Mouse (Mus musculus) MEL (cell line): ENCODE data around the gene 4930535I16Rik. TPM values are rescaled to one million over a fixed set of nuclear protein-coding genes. Genes with fewer than 3 reads are reported as not detected.

Experiments
- DNase-seq: peaks from one replicate; pipeline ENCODE4 v3.0.0; 2011; ENCODE audit warnings: low read depth, low spot score
- H3K27ac ChIP-seq: 2 replicates; pipeline ENCODE4 v1.5.1; 2012; ENCODE audit warnings: low read depth, mild to moderate bottlenecking, control low read depth, low read length, moderate library complexity; ENCODE audit not compliant: control insufficient read depth
- H3K27me3 ChIP-seq, 2 experiments: fragments of 150-350 bp in 1 of 2; sonication (generic) in 1 of 2; 2 replicates each; pipeline ENCODE4 v1.6.1; 2012; ENCODE audit warnings: low read length in 2 of 2, mild to moderate bottlenecking in 2 of 2, improper control_type of control experiment in 1 of 2, moderate library complexity in 1 of 2; ENCODE audit not compliant: insufficient read depth in 2 of 2, control insufficient read depth in 1 of 2
- H3K36me3 ChIP-seq, 2 experiments: 2 replicates each; pipeline ENCODE4 v1.6.1; 2012 to 2014; ENCODE audit warnings: low read length in 2 of 2, improper control_type of control experiment in 1 of 2, inconsistent platforms in 1 of 2, mild to moderate bottlenecking in 1 of 2; ENCODE audit not compliant: insufficient read depth in 2 of 2, control insufficient read depth in 1 of 2
- H3K4me1 ChIP-seq, 2 experiments: fragments of 150-350 bp in 1 of 2; sonication (generic) in 1 of 2; 2 replicates each; pipeline ENCODE4 v1.6.1; 2012; ENCODE audit warnings: low read length in 2 of 2, improper control_type of control experiment in 1 of 2, mild to moderate bottlenecking in 1 of 2; ENCODE audit not compliant: insufficient read depth in 2 of 2, control insufficient read depth in 1 of 2
- H3K4me3 ChIP-seq, 2 experiments: fragments of 150-350 bp in 1 of 2; sonication (generic) in 1 of 2; 2 replicates each; pipeline ENCODE4 v1.5.1; 2012; ENCODE audit warnings: low read depth in 2 of 2, low read length in 2 of 2, mild to moderate bottlenecking in 2 of 2, moderate library complexity in 2 of 2, control low read depth in 1 of 2, improper control_type of control experiment in 1 of 2; ENCODE audit not compliant: control insufficient read depth in 1 of 2, insufficient read depth in 1 of 2
- H3K79me2 ChIP-seq: 2 replicates; pipeline ENCODE4 v1.6.1; 2012; ENCODE audit warnings: mild to moderate bottlenecking, low read length, moderate library complexity; ENCODE audit not compliant: control insufficient read depth, poor library complexity, insufficient read depth
- H3K9ac ChIP-seq: 2 replicates; pipeline ENCODE4 v1.6.1; 2012; ENCODE audit warnings: low read depth, mild to moderate bottlenecking, control low read depth, low read length, moderate library complexity; ENCODE audit not compliant: control insufficient read depth, poor library complexity, severe bottlenecking
- H3K9me3 ChIP-seq: fragments of 150-350 bp; sonication (generic); replicated peaks from 2 replicates; pipeline ENCODE4 v1.6.1; 2012; ENCODE audit warnings: mild to moderate bottlenecking, low read length, improper control_type of control experiment, moderate library complexity; ENCODE audit not compliant: insufficient read depth
- CHD2 ChIP-seq: IDR thresholded peaks from 2 replicates; pipeline ENCODE4 v1.6.1; 2011; ENCODE audit warnings: low read length, improper control_type of control experiment
- CTCF ChIP-seq, 3 experiments: IDR thresholded peaks in 2 of 3; conservative IDR thresholded peaks in 1 of 3; 2 replicates each; pipeline ENCODE4 v1.5.1; 2011 to 2012; ENCODE audit warnings: low read length in 3 of 3, low read depth in 2 of 3, mild to moderate bottlenecking in 2 of 3, improper control_type of control experiment in 1 of 3, inconsistent platforms in 1 of 3, mixed read lengths in 1 of 3, moderate library complexity in 1 of 3; ENCODE audit not compliant: control insufficient read depth in 1 of 3, insufficient read depth in 1 of 3, poor library complexity in 1 of 3, severe bottlenecking in 1 of 3
- E2F4 ChIP-seq: IDR thresholded peaks from 2 replicates; pipeline ENCODE4 v1.6.1; 2011; ENCODE audit warnings: low read depth, low read length, improper control_type of control experiment, borderline replicate concordance
- EP300 ChIP-seq, 2 experiments: IDR thresholded peaks; 2 replicates each; pipeline ENCODE4 v1.6.1; 2011; ENCODE audit warnings: improper control_type of control experiment in 2 of 2, low read length in 2 of 2, low read depth in 1 of 2, mild to moderate bottlenecking in 1 of 2
- ETS1 ChIP-seq: IDR thresholded peaks from 2 replicates; pipeline ENCODE4 v1.6.1; 2012; ENCODE audit warnings: low read depth, mild to moderate bottlenecking, inconsistent platforms, low read length, improper control_type of control experiment, moderate library complexity
- GATA1 ChIP-seq: IDR thresholded peaks from 2 replicates; pipeline ENCODE4 v1.6.1; 2011; ENCODE audit warnings: low read depth, low read length, improper control_type of control experiment
- HCFC1 ChIP-seq: IDR thresholded peaks from 2 replicates; pipeline ENCODE4 v1.6.1; 2012; ENCODE audit warnings: low read depth, mild to moderate bottlenecking, inconsistent platforms, low read length, improper control_type of control experiment, moderate library complexity
- JUND ChIP-seq: IDR thresholded peaks from 2 replicates; pipeline ENCODE4 v1.6.1; 2011; ENCODE audit warnings: low read depth, mild to moderate bottlenecking, improper control_type of control experiment, low read length
- KAT2A ChIP-seq: conservative IDR thresholded peaks from 2 replicates; pipeline ENCODE4 v1.6.1; 2012; ENCODE audit warnings: low read depth, low read length, improper control_type of control experiment, inconsistent platforms
- MAX ChIP-seq: IDR thresholded peaks from 2 replicates; pipeline ENCODE4 v1.6.1; 2011; ENCODE audit warnings: low read length, improper control_type of control experiment
- MAZ ChIP-seq: IDR thresholded peaks from 2 replicates; pipeline ENCODE4 v1.6.1; 2012; ENCODE audit warnings: low read depth, mild to moderate bottlenecking, inconsistent platforms, low read length, improper control_type of control experiment
- MXI1 ChIP-seq: IDR thresholded peaks from 2 replicates; pipeline ENCODE4 v1.6.1; 2011; ENCODE audit warnings: mild to moderate bottlenecking, low read depth, low read length, improper control_type of control experiment
- NELFE ChIP-seq: IDR thresholded peaks from 2 replicates; pipeline ENCODE4 v1.6.1; 2011; ENCODE audit warnings: low read depth, low read length, improper control_type of control experiment
- POLR2AphosphoS2 ChIP-seq: IDR thresholded peaks from 2 replicates; pipeline ENCODE4 v1.6.1; 2011; ENCODE audit warnings: low read length, improper control_type of control experiment
- POLR2AphosphoS5 ChIP-seq: IDR thresholded peaks from 2 replicates; pipeline ENCODE4 v1.6.1; 2012; ENCODE audit warnings: low read depth, borderline replicate concordance, mild to moderate bottlenecking, inconsistent platforms, low read length, moderate library complexity, mixed read lengths
- RCOR1 ChIP-seq: IDR thresholded peaks from 2 replicates; pipeline ENCODE4 v1.6.1; 2012; ENCODE audit warnings: low read depth, mild to moderate bottlenecking, inconsistent platforms, low read length, improper control_type of control experiment
- SMC3 ChIP-seq: IDR thresholded peaks from 2 replicates; pipeline ENCODE4 v1.6.1; 2011; ENCODE audit warnings: low read depth, low read length, improper control_type of control experiment
- TCF12 ChIP-seq: IDR thresholded peaks from 2 replicates; pipeline ENCODE4 v1.6.1; 2014; ENCODE audit warnings: low read depth, mild to moderate bottlenecking, inconsistent platforms, low read length, improper control_type of control experiment, moderate library complexity
- UBTF ChIP-seq: IDR thresholded peaks from 2 replicates; pipeline ENCODE4 v1.6.1; 2012; ENCODE audit warnings: low read depth, mild to moderate bottlenecking, inconsistent platforms, low read length, improper control_type of control experiment, moderate library complexity, borderline replicate concordance; ENCODE audit not compliant: insufficient read depth
- USF1 ChIP-seq: IDR thresholded peaks from 2 replicates; pipeline ENCODE4 v1.6.1; 2014; ENCODE audit warnings: low read depth, mild to moderate bottlenecking, inconsistent platforms, low read length, improper control_type of control experiment, moderate library complexity
- USF2 ChIP-seq, 2 experiments: IDR thresholded peaks; 2 replicates each; pipeline ENCODE4 v1.6.1; 2011 to 2012; ENCODE audit warnings: improper control_type of control experiment in 2 of 2, low read length in 2 of 2, borderline replicate concordance in 1 of 2, inconsistent platforms in 1 of 2, low read depth in 1 of 2, mild to moderate bottlenecking in 1 of 2; ENCODE audit not compliant: insufficient read depth in 1 of 2
- ZC3H11A ChIP-seq: IDR thresholded peaks from 2 replicates; pipeline ENCODE4 v1.6.1; 2012; ENCODE audit warnings: low read depth, mild to moderate bottlenecking, inconsistent platforms, low read length, improper control_type of control experiment
- ZKSCAN1 ChIP-seq: IDR thresholded peaks from 2 replicates; pipeline ENCODE4 v1.6.1; 2012; ENCODE audit warnings: low read depth, mild to moderate bottlenecking, inconsistent platforms, low read length, improper control_type of control experiment, moderate library complexity
- ZNF384 ChIP-seq: IDR thresholded peaks from 2 replicates; pipeline ENCODE4 v1.6.1; 2012; ENCODE audit warnings: low read depth, mild to moderate bottlenecking, inconsistent platforms, low read length, improper control_type of control experiment
- polyA plus RNA-seq, 2 experiments: library from polyadenylated mRNA; stranded (reverse) in 1 of 2; unstranded in 1 of 2; fragments of >175 nt in 1 of 2; fragments of >200 nt in 1 of 2; gene quantifications; 2 replicates each; pipeline versions ENCODE4 v1.2.1 to v1.2.4; 2012; ENCODE audit warnings: low replicate concordance in 2 of 2, low read depth in 1 of 2; ENCODE audit not compliant: insufficient read length in 2 of 2, insufficient read depth in 1 of 2, missing spikeins in 1 of 2
- total RNA-seq: library from RNA; depleted of rRNA; stranded (reverse); fragments of 300-350 nt; gene quantifications from 2 replicates; pipeline ENCODE4 v1.2.3, GENCODE M21; 2012

Gene 4930535I16Rik
- total and polyA plus RNA-seq, 3 experiments: 1.3 TPM; not detected in 2

DNA sequence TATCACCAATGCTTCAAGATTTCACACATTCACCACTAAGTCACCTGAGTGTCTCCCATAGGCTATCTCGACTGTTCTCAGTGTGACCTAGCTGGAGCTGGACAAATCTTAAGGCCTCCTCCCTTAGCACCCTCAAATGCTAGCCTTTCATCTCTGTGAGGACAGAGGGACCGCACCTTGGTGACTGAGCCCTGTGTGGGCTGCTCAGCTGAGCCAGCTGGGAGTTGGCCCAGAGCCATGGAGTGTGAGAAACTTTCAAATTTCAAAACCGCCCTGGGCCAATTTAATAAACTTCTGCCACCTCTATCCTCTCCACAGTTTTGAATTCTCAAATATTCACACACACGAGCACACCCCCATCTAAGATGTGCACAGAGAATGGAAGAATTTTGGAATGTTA, 43.1 kb upstream of the 4930535I16Rik start (continued):
- TF ChIP-seq CTCF (IDR thresholded peaks at IDR 0.05 in 2 of 3, conservative IDR thresholded peaks at IDR 0.05 in 1 of 3; ENCODE audit: control insufficient read depth in 1 of 3, insufficient read depth in 1 of 3, low read depth in 2 of 3, low read length in 3 of 3, poor library complexity in 1 of 3, severe bottlenecking in 1 of 3): no peak
- TF ChIP-seq, all 39 proteins: peak for 0

- peaks cover 0 to 4% of the 10 kb centered on the region in 2 experiments; a peak in 1 of 4 replicates for H3K4me1 ChIP-seq
- no peak overlapping the region for H3K9ac ChIP-seq
- no peaks in the 10 kb centered on the region for H3K79me2 ChIP-seq
- TF ChIP-seq ZKSCAN1 (no peak), CHD2 (no peak), NELFE (no peak), MAZ (no peak), SMC3 (no peak), POLR2AphosphoS2 (no peak), USF2 (IDR thresholded peaks at IDR 0.05; ENCODE audit: borderline replicate concordance in 1 of 2, insufficient read depth in 1 of 2, low read depth in 1 of 2, low read length in 2 of 2) (no peak), POLR2AphosphoS5 (no peak), GATA1 (no peak), MXI1 (no peak), JUND (no peak), ZNF384 (no peak), ZC3H11A (no peak), MAX (no peak), RCOR1 (no peak), HCFC1 (no peak)
- TF ChIP-seq, all 39 proteins: peak for 0
- peaks cover 0 to 3% of the 10 kb centered on the region in 2 experiments; a peak in 2 of 4 replicates for H3K27me3 ChIP-seq
- no peak overlapping the region for H3K4me3 ChIP-seq
- DNase-seq: no peak
- no peaks in the 10 kb centered on the region for H3K9me3 ChIP-seq
- no peak overlapping the region for H3K27ac ChIP-seq
- peaks cover 0 to 3% of the 10 kb centered on the region in 2 experiments; a peak in 1 of 4 replicates for H3K36me3 ChIP-seq
Measured at GRCm38 (mm10) chr4:123957891-123958290, 40.1 kb upstream of the 4930535I16Rik start.

DNA sequence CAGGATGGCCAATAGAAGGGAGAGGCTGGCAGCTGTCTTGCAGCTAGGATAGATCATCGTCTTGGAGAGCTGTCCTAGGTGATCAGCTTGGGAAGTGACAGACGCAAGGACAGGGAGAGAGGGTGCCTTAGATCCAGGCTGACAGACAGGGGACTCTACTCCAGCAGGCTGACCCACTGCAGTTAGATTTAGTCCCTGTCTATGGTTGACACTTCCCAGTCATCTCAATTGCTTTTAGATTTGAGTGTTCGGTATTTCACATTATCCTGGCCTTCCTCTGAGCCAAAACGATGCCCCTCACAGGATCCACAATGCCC, 39.6 kb upstream of the 4930535I16Rik start:
- no peaks in the 10 kb centered on the region for H3K9me3 ChIP-seq
- peaks cover 0 to 3% of the 10 kb centered on the region in 2 experiments; a peak in 1 of 4 replicates for H3K36me3 ChIP-seq
- no peak overlapping the region for H3K9ac ChIP-seq
- DNase-seq: no peak
- no peak for TF ChIP-seq UBTF
- no peak for TF ChIP-seq EP300 (IDR thresholded peaks at IDR 0.05; ENCODE audit: low read depth in 1 of 2, low read length in 2 of 2)
- TF ChIP-seq TCF12: no peak
- no peak for TF ChIP-seq KAT2A
- TF ChIP-seq ZNF384: no peak
- TF ChIP-seq ETS1: no peak
- no peak for TF ChIP-seq ZC3H11A
- no peak for TF ChIP-seq E2F4
- no peak for TF ChIP-seq USF1
- no peak overlapping the region for H3K27ac ChIP-seq
- peaks cover 0 to 1% of the 10 kb centered on the region in 2 experiments; a peak in 2 of 4 replicates for H3K27me3 ChIP-seq
- no peak overlapping the region for H3K4me3 ChIP-seq
- peaks cover 0 to 4% of the 10 kb centered on the region in 2 experiments; a peak in 1 of 4 replicates for H3K4me1 ChIP-seq
- H3K79me2 ChIP-seq: no peaks in the 10 kb centered on the region
